Mouse (Mus musculus) kidney, embryonic 14.5 days (tissue): ENCODE measurements around the gene Prr27. TPM values are rescaled to one million over a fixed set of nuclear protein-coding genes. Genes with fewer than 3 reads are reported as not detected.

Experiments
- polyA plus RNA-seq: library from polyadenylated mRNA; unstranded; fragments of >200 nt; fragmentation: Nextera tagmentation; extraction: Ambion mirVana; gene quantifications from 2 replicates; pipeline ENCODE4 v1.2.1, GENCODE M21; 2014

Gene Prr27
- polyA plus RNA-seq, 1 experiment from 2014 or later: not detected

Other genes starting within 250 kb of the Prr27 start
- gene Sult1e1, start 234.1 kb upstream of the Prr27 start, polyA plus RNA-seq: 1.2 and 1.4 TPM in 2 replicates
- not detected in 2 replicates for gene Csn1s1, start 159.5 kb upstream of the Prr27 start, polyA plus RNA-seq
- not detected in 2 replicates for gene Csn2, start 126.1 kb upstream of the Prr27 start, polyA plus RNA-seq
- gene Csn1s2a, start 51.1 kb upstream of the Prr27 start, polyA plus RNA-seq: not detected in 2 replicates
- not detected in 2 replicates for gene Csn1s2b, start 17.6 kb upstream of the Prr27 start, polyA plus RNA-seq
- not detected in 2 replicates for gene Odam, start 59.3 kb downstream of the Prr27 start, polyA plus RNA-seq
- gene Csn3, start 99.9 kb downstream of the Prr27 start, polyA plus RNA-seq: 0.70 and 1.2 TPM in 2 replicates
- not detected in 2 replicates for gene 2310003L06Rik, start 143.8 kb downstream of the Prr27 start, polyA plus RNA-seq
- not detected in 2 replicates for gene Gm28434, start 143.8 kb downstream of the Prr27 start, polyA plus RNA-seq
- not detected in 2 replicates for gene Cabs1, start 153.8 kb downstream of the Prr27 start, polyA plus RNA-seq
- gene Smr3a, start 176.9 kb downstream of the Prr27 start, polyA plus RNA-seq: not detected in 2 replicates